Mouse (Mus musculus) kidney, embryonic 14.5 days (tissue): ENCODE data around the gene Adamtsl3. TPM values are rescaled to one million over a fixed set of nuclear protein-coding genes. Genes with fewer than 3 reads are reported as not detected.
"Not testable (repeated sequence)": the region's sequence is repeated elsewhere in the genome, so short reads cannot be mapped to it uniquely, and the experiment has no call there.

ENCODE experiments used
- ATAC-seq: fragments of 200-750 bp; cut with Nextera tagmentation; 2 replicates; pipeline ENCODE4 v1.8.0; 2017; ENCODE audit warnings: moderate number of reproducible peaks, mild to moderate bottlenecking, moderate TSS enrichment, moderate library complexity; ENCODE audit not compliant: low FRiP score, low TSS enrichment
- H3K27ac ChIP-seq: fragments of 300-500 bp; sonication (generic); 2 replicates; pipeline ENCODE4 v1.5.1; 2014; ENCODE audit warnings: low read depth, mild to moderate bottlenecking, low read length, moderate library complexity, mixed read lengths
- H3K27me3 ChIP-seq: fragments of 300-500 bp; sonication (generic); 2 replicates; pipeline ENCODE4 v1.6.1; 2014; ENCODE audit warnings: mild to moderate bottlenecking, low read length; ENCODE audit not compliant: control insufficient read depth, insufficient read depth
- H3K36me3 ChIP-seq: fragments of 300-500 bp; sonication (generic); 2 replicates; pipeline ENCODE4 v1.6.1; 2014; ENCODE audit warnings: low read length, mixed read lengths; ENCODE audit not compliant: control insufficient read depth, insufficient read depth
- H3K4me1 ChIP-seq: fragments of 300-500 bp; sonication (generic); 2 replicates; pipeline ENCODE4 v1.6.1; 2014; ENCODE audit warnings: low read length, mixed read lengths; ENCODE audit not compliant: control insufficient read depth, insufficient read depth
- H3K4me2 ChIP-seq: fragments of 300-500 bp; sonication (generic); replicated peaks from 2 replicates; pipeline ENCODE4 v1.6.1; 2014; ENCODE audit warnings: low read depth, mild to moderate bottlenecking, low read length
- H3K4me3 ChIP-seq: fragments of 300-500 bp; sonication (generic); 2 replicates; pipeline ENCODE4 v1.5.1; 2014; ENCODE audit warnings: mild to moderate bottlenecking, low read length
- H3K9ac ChIP-seq: fragments of 300-500 bp; sonication (generic); 2 replicates; pipeline ENCODE4 v1.6.1; 2014; ENCODE audit warnings: low read depth, mild to moderate bottlenecking, low read length, moderate library complexity
- H3K9me3 ChIP-seq: fragments of 300-500 bp; sonication (generic); 2 replicates; pipeline ENCODE4 v1.6.1; 2016; ENCODE audit warnings: low read length; ENCODE audit not compliant: control insufficient read depth
- WGBS: fragments of 180-500 bp; shearing (Covaris S2); extraction: QIAGEN DNeasy Blood & Tissue Kit; methylation state at CpG from one replicate; pipeline ENCODE4 v1.1.7; 2014; 5-methylcytosine and 5-hydroxymethylcytosine counted together
- polyA plus RNA-seq: library from polyadenylated mRNA; unstranded; fragments of >200 nt; fragmentation: Nextera tagmentation; extraction: Ambion mirVana; gene quantifications from 2 replicates; pipeline ENCODE4 v1.2.1, GENCODE M21; 2014

Gene Adamtsl3
- polyA plus RNA-seq, 1 experiment from 2014 or later: 0.39 TPM

GRCm38 (mm10) chr7:82420329-82421052 is 85.0 kb downstream of the Adamtsl3 start:
- H3K4me2 ChIP-seq, H3K9ac ChIP-seq, H3K27me3 ChIP-seq, H3K4me3 ChIP-seq, H3K4me1 ChIP-seq, H3K36me3 ChIP-seq, H3K9me3 ChIP-seq, ATAC-seq, H3K27ac ChIP-seq: not testable (repeated sequence)
- WGBS: 56% methylated on average over 6 of the region's 6 CpGs

- Histone ChIP-seq H3K9me3 (no peaks in the 10 kb centered on the region), H3K27me3 (no peaks in the 10 kb centered on the region), H3K9ac (no peak overlapping the region), H3K4me3 (no peak overlapping the region), H3K4me2 (no peak overlapping the region), H3K36me3 (no peaks in the 10 kb centered on the region), H3K27ac (no peak overlapping the region), H3K4me1 (no peaks in the 10 kb centered on the region)
- 75% methylated on average over 3 of the region's 3 CpGs for WGBS
- ATAC-seq: no peak
Measured at GRCm38 (mm10) chr7:82422561-82422960, 87.1 kb downstream of the Adamtsl3 start.

- H3K4me1 ChIP-seq: no peaks in the 10 kb centered on the region
- ATAC-seq: no peak
- H3K4me3 ChIP-seq: no peak overlapping the region
- H3K36me3 ChIP-seq: no peaks in the 10 kb centered on the region
- H3K27me3 ChIP-seq: no peaks in the 10 kb centered on the region
- no peak overlapping the region for H3K27ac ChIP-seq
- 74% methylated on average over 2 of the region's 2 CpGs for WGBS
- H3K9ac ChIP-seq: no peak overlapping the region
- no peak overlapping the region for H3K4me2 ChIP-seq
- H3K9me3 ChIP-seq: no peaks in the 10 kb centered on the region
Measured at GRCm38 (mm10) chr7:82423602-82424001, 88.1 kb downstream of the Adamtsl3 start.

GRCm38 (mm10) chr7:82424281-82424680 is 88.8 kb downstream of the Adamtsl3 start:
- Histone ChIP-seq H3K36me3 (no peaks in the 10 kb centered on the region), H3K27me3 (no peaks in the 10 kb centered on the region), H3K9me3 (no peaks in the 10 kb centered on the region), H3K4me3 (no peak overlapping the region), H3K9ac (no peak overlapping the region), H3K4me1 (no peaks in the 10 kb centered on the region), H3K4me2 (no peak overlapping the region), H3K27ac (no peak overlapping the region)
- WGBS: 88% methylated on average over 1 of the region's 1 CpGs
- ATAC-seq: no peak

- Histone ChIP-seq H3K4me3 (no peak overlapping the region), H3K9me3 (no peaks in the 10 kb centered on the region), H3K36me3 (no peaks in the 10 kb centered on the region), H3K4me2 (no peak overlapping the region), H3K27me3 (no peaks in the 10 kb centered on the region), H3K4me1 (no peaks in the 10 kb centered on the region), H3K27ac (no peak overlapping the region), H3K9ac (no peak overlapping the region)
- ATAC-seq: no peak
- 70% methylated on average over 11 of the region's 11 CpGs for WGBS
Measured at GRCm38 (mm10) chr7:82425374-82425773, 89.9 kb downstream of the Adamtsl3 start.

- Histone ChIP-seq H3K4me3 (no peak overlapping the region), H3K27ac (no peak overlapping the region), H3K9ac (no peak overlapping the region), H3K4me1 (no peaks in the 10 kb centered on the region), H3K36me3 (no peaks in the 10 kb centered on the region), H3K9me3 (no peaks in the 10 kb centered on the region), H3K4me2 (no peak overlapping the region), H3K27me3 (no peaks in the 10 kb centered on the region)
- 73% methylated on average over 4 of the region's 4 CpGs for WGBS
- ATAC-seq: no peak
Measured at GRCm38 (mm10) chr7:82429447-82429846, 94.0 kb downstream of the Adamtsl3 start.

GRCm38 (mm10) chr7:82431572-82431971 is 96.1 kb downstream of the Adamtsl3 start:
- Histone ChIP-seq H3K9me3 (no peaks in the 10 kb centered on the region), H3K4me1 (no peaks in the 10 kb centered on the region), H3K4me2 (no peak overlapping the region), H3K27me3 (no peaks in the 10 kb centered on the region), H3K36me3 (no peaks in the 10 kb centered on the region), H3K27ac (no peak overlapping the region), H3K9ac (no peak overlapping the region), H3K4me3 (no peak overlapping the region)
- WGBS: 47% methylated on average over 2 of the region's 2 CpGs
- no peak for ATAC-seq

- no peak overlapping the region for H3K4me3 ChIP-seq
- no peaks in the 10 kb centered on the region for H3K9me3 ChIP-seq
- no peak overlapping the region for H3K9ac ChIP-seq
- no peak overlapping the region for H3K27ac ChIP-seq
- 91% methylated on average over 2 of the region's 2 CpGs for WGBS
- H3K4me1 ChIP-seq: no peaks in the 10 kb centered on the region
- no peaks in the 10 kb centered on the region for H3K27me3 ChIP-seq
- ATAC-seq: no peak
- no peak overlapping the region for H3K4me2 ChIP-seq
- H3K36me3 ChIP-seq: no peaks in the 10 kb centered on the region
Measured at GRCm38 (mm10) chr7:82433226-82433625, 97.7 kb downstream of the Adamtsl3 start.

- no peak overlapping the region for H3K4me3 ChIP-seq
- no peak for ATAC-seq
- H3K27me3 ChIP-seq: no peaks in the 10 kb centered on the region
- H3K9me3 ChIP-seq: no peaks in the 10 kb centered on the region
- H3K27ac ChIP-seq: no peak overlapping the region
- H3K9ac ChIP-seq: no peak overlapping the region
- H3K36me3 ChIP-seq: no peaks in the 10 kb centered on the region
- WGBS: 79% methylated on average over 2 of the region's 2 CpGs
- no peaks in the 10 kb centered on the region for H3K4me1 ChIP-seq
- no peak overlapping the region for H3K4me2 ChIP-seq
Measured at GRCm38 (mm10) chr7:82458376-82458775, 122.9 kb downstream of the Adamtsl3 start.
